Mouse (Mus musculus) ES-E14 (cell line): ENCODE measurements around the gene Gm49333.

Experiments used
- HCFC1 ChIP-seq: IDR thresholded peaks from 2 replicates; pipeline ENCODE4 v1.6.1; 2012; ENCODE audit warnings: low read length, inconsistent platforms, borderline replicate concordance; ENCODE audit not compliant: insufficient read depth
- ZNF384 ChIP-seq: IDR thresholded peaks from 2 replicates; pipeline ENCODE4 v1.6.1; 2012; ENCODE audit warnings: low read depth, low read length, inconsistent platforms

GRCm38 (mm10) chr16:20565075-20565474 lies 46.3 kb upstream of the Gm49333 start:
- no peak for TF ChIP-seq ZNF384
- TF ChIP-seq HCFC1: no peak
